In genomic region chr13:91093162-91093561, GRCm38 (mm10) we compare ENCODE assay signal across 8 mouse cellular contexts.
A peak's percentile ranks its signal among the peaks of the same experiment; 100 is the strongest.
DNase-seq lines count a peak whose midpoint lies in the region; ATAC-seq lines count a peak whose summit lies in the region.

No protein-coding gene starts in this region.

- 27% methylated on average over 6 of the region's 6 CpGs for WGBS in hindbrain, embryonic 12.5 days
- 36% methylated on average over 6 of the region's 6 CpGs for WGBS in limb, embryonic 10.5 days
- 25% methylated on average over 6 of the region's 6 CpGs for WGBS in midbrain, embryonic 16.5 days

- H3K27me3 ChIP-seq in hindbrain, embryonic 12.5 days, result no peaks in the 10 kb centered on the region
- no peaks in the 10 kb centered on the region for H3K27me3 ChIP-seq in limb, embryonic 10.5 days (ENCODE audit: low read depth, poor library complexity, severe bottlenecking)
- no peaks in the 10 kb centered on the region for H3K27me3 ChIP-seq in midbrain, embryonic 16.5 days (ENCODE audit: control insufficient read depth, insufficient read depth, low read depth, low read length)

- no peak overlapping the region for H3K27ac ChIP-seq in hindbrain, embryonic 12.5 days
- peak overlapping the region; percentile 81 for H3K27ac ChIP-seq in limb, embryonic 10.5 days
- no peak overlapping the region for H3K27ac ChIP-seq in midbrain, embryonic 16.5 days (ENCODE audit: low read length)

- H3K9me3 ChIP-seq in hindbrain, embryonic 12.5 days (replicated peaks), result no peaks in the 10 kb centered on the region
- no peaks in the 10 kb centered on the region for H3K9me3 ChIP-seq in limb, embryonic 10.5 days (replicated peaks)
- H3K9me3 ChIP-seq in midbrain, embryonic 16.5 days (replicated peaks; ENCODE audit: control insufficient read depth, low read length, poor library complexity, severe bottlenecking), result no peaks in the 10 kb centered on the region

- no peak overlapping the region for H3K4me2 ChIP-seq in hindbrain, embryonic 12.5 days (replicated peaks)
- H3K4me2 ChIP-seq in midbrain, embryonic 16.5 days (ENCODE audit: low read length), result no peak overlapping the region

- H3K9ac ChIP-seq in hindbrain, embryonic 12.5 days, result no peak overlapping the region
- H3K9ac ChIP-seq in midbrain, embryonic 16.5 days (ENCODE audit: low read depth, low read length), result no peak overlapping the region

- 0 out of 2 replicates have a peak, but pooled peaks have one; percentile 53 for ATAC-seq in hindbrain, embryonic 12.5 days (ENCODE audit: low FRiP score)
- peak; percentile 73 for ATAC-seq in midbrain, embryonic 16.5 days
- ATAC-seq in monocyte, adult 5-6 weeks (replicated peaks; ENCODE audit: insufficient number of reproducible peaks, low FRiP score, low TSS enrichment, poor library complexity, severe bottlenecking), result no peak

- no peaks in the 10 kb centered on the region for H3K4me1 ChIP-seq in hindbrain, embryonic 12.5 days
- H3K4me1 ChIP-seq in limb, embryonic 10.5 days, result peaks cover 22% of the 10 kb centered on the region
- H3K4me1 ChIP-seq in midbrain, embryonic 16.5 days (ENCODE audit: control insufficient read depth, insufficient read depth, low read length), result peaks cover 14% of the 10 kb centered on the region

- DNase-seq in ovary, postnatal 14 days (ENCODE audit: low spot score), result peak; percentile 15
- no peak for DNase-seq in ovary, adult 18-20 months (ENCODE audit: low spot score)
- peak; percentile 47 for DNase-seq in R1 (ENCODE audit: low read depth, low spot score)
- peak; percentile 24 for DNase-seq in embryo, embryonic 9.5 days (ENCODE audit: extremely low spot score)
- no peak for DNase-seq in limb, embryonic 10.5 days (ENCODE audit: low spot score)

- H3K36me3 ChIP-seq in hindbrain, embryonic 12.5 days, result no peaks in the 10 kb centered on the region
- H3K36me3 ChIP-seq in limb, embryonic 10.5 days, result no peaks in the 10 kb centered on the region
- no peaks in the 10 kb centered on the region for H3K36me3 ChIP-seq in midbrain, embryonic 16.5 days (ENCODE audit: control insufficient read depth, insufficient read depth, low read length)

- no peak overlapping the region for H3K4me3 ChIP-seq in hindbrain, embryonic 12.5 days
- H3K4me3 ChIP-seq in limb, embryonic 10.5 days, result no peak overlapping the region
- no peak overlapping the region for H3K4me3 ChIP-seq in midbrain, embryonic 16.5 days (ENCODE audit: low read depth, low read length)

Comparison
In these comparisons a context has a peak if more than half of its experiments do, and no peak if none do; other contexts are left out.
1. DNase-seq: peak in ovary, postnatal 14 days (single experiment), R1 (single experiment) and embryo, embryonic 9.5 days (single experiment); none in ovary, adult 18-20 months (single experiment) and limb, embryonic 10.5 days (single experiment).